Mouse (Mus musculus): ENCODE results near the gene Wdr86. TPM values are rescaled to one million over a fixed set of nuclear protein-coding genes. Genes with fewer than 3 reads are reported as not detected.

Gene Wdr86
- polyA plus RNA-seq, 1 experiment from 2014 or later: 5.6 TPM

GRCm38 (mm10) chr5:24684578-24685365 lies 45.8 kb downstream of the Wdr86 start:
- peak; percentile 47 for DNase-seq
- WGBS: 22% methylated on average over 16 of the region's 16 CpGs

GRCm38 (mm10) chr5:24681436-24681835 lies 49.1 kb downstream of the Wdr86 start:
- 75% methylated on average over 1 of the region's 1 CpGs for WGBS
- Histone ChIP-seq H3K4me1 (ENCODE audit: control insufficient read depth, insufficient read depth, low read length) (peaks cover 7% of the 10 kb centered on the region; the same call in 1 of the 2 replicates), H3K27ac (replicated peaks; ENCODE audit: low read depth, low read length) (no peak overlapping the region), H3K27me3 (ENCODE audit: control insufficient read depth, insufficient read depth, low read length) (no peaks in the 10 kb centered on the region), H3K9ac (replicated peaks; ENCODE audit: low read length) (no peak overlapping the region), H3K36me3 (ENCODE audit: control insufficient read depth, insufficient read depth, low read length) (no peaks in the 10 kb centered on the region), H3K4me2 (ENCODE audit: low read length) (no peak overlapping the region), H3K4me3 (replicated peaks; ENCODE audit: low read depth, low read length) (no peak overlapping the region), H3K9me3 (ENCODE audit: control insufficient read depth, low read length) (no peaks in the 10 kb centered on the region)
- DNase-seq: no peak
- no peak for ATAC-seq (ENCODE audit: low FRiP score, low TSS enrichment)

More at GRCm38 (mm10) chr5:24684578-24685365, 45.8 kb downstream of the Wdr86 start:
- Histone ChIP-seq H3K36me3 (ENCODE audit: control insufficient read depth, insufficient read depth, low read length) (peaks cover 8% of the 10 kb centered on the region), H3K9ac (replicated peaks; ENCODE audit: low read length) (peak overlapping the region; percentile 48), H3K4me3 (replicated peaks; ENCODE audit: low read depth, low read length) (peak overlapping the region; percentile 82), H3K9me3 (ENCODE audit: control insufficient read depth, low read length) (no peaks in the 10 kb centered on the region), H3K4me1 (ENCODE audit: control insufficient read depth, insufficient read depth, low read length) (peaks cover 10% of the 10 kb centered on the region; the same call in 1 of the 2 replicates), H3K27me3 (ENCODE audit: control insufficient read depth, insufficient read depth, low read length) (no peaks in the 10 kb centered on the region), H3K27ac (replicated peaks; ENCODE audit: low read depth, low read length) (peak overlapping the region; percentile 86), H3K4me2 (ENCODE audit: low read length) (peak overlapping the region; percentile 58)
- peak; percentile 49 for ATAC-seq (ENCODE audit: low FRiP score, low TSS enrichment)

GRCm38 (mm10) chr5:24674238-24674637 lies 56.3 kb downstream of the Wdr86 start:
- peak; percentile 88 for DNase-seq
- H3K36me3 ChIP-seq (ENCODE audit: control insufficient read depth, insufficient read depth, low read length): no peaks in the 10 kb centered on the region
- H3K4me2 ChIP-seq (ENCODE audit: low read length): no peak overlapping the region
- H3K4me1 ChIP-seq (ENCODE audit: control insufficient read depth, insufficient read depth, low read length): no peaks in the 10 kb centered on the region
- no peaks in the 10 kb centered on the region for H3K9me3 ChIP-seq (ENCODE audit: control insufficient read depth, low read length)
- 37% methylated on average over 4 of the region's 4 CpGs for WGBS
- H3K27me3 ChIP-seq (ENCODE audit: control insufficient read depth, insufficient read depth, low read length): no peaks in the 10 kb centered on the region
- ATAC-seq (ENCODE audit: low FRiP score, low TSS enrichment): no peak
- no peak overlapping the region for H3K4me3 ChIP-seq (replicated peaks; ENCODE audit: low read depth, low read length)
- H3K27ac ChIP-seq (replicated peaks; ENCODE audit: low read depth, low read length): no peak overlapping the region
- no peak overlapping the region for H3K9ac ChIP-seq (replicated peaks; ENCODE audit: low read length)

Other genes with a start within 250 kb of the Wdr86 start
- 0.05 and 0.12 TPM in 2 replicates for gene Gbx1, start 203.5 kb downstream of the Wdr86 start, polyA plus RNA-seq (2014; fragmentation: Nextera tagmentation; extraction: Ambion mirVana)
- gene Asb10, start 189.7 kb downstream of the Wdr86 start, polyA plus RNA-seq (2014; fragmentation: Nextera tagmentation; extraction: Ambion mirVana): 0.09 and 0.12 TPM in 2 replicates
- gene 4931409K22Rik, start 173.9 kb downstream of the Wdr86 start, polyA plus RNA-seq (2014; fragmentation: Nextera tagmentation; extraction: Ambion mirVana): not detected in 2 replicates
- 79.3 and 88.1 TPM in 2 replicates for gene Abcf2, start 153.3 kb downstream of the Wdr86 start, polyA plus RNA-seq (2014; fragmentation: Nextera tagmentation; extraction: Ambion mirVana)
- 12.4 and 19.4 TPM in 2 replicates for gene Chpf2, start 144.0 kb downstream of the Wdr86 start, polyA plus RNA-seq (2014; fragmentation: Nextera tagmentation; extraction: Ambion mirVana)
- 158 and 199 TPM in 2 replicates for gene Smarcd3, start 106.3 kb downstream of the Wdr86 start, polyA plus RNA-seq (2014; fragmentation: Nextera tagmentation; extraction: Ambion mirVana)
- gene Nub1, start 45.2 kb downstream of the Wdr86 start, polyA plus RNA-seq (2014; fragmentation: Nextera tagmentation; extraction: Ambion mirVana): 42.3 and 54.1 TPM in 2 replicates
- gene Crygn, start 27.3 kb upstream of the Wdr86 start, polyA plus RNA-seq (2014; fragmentation: Nextera tagmentation; extraction: Ambion mirVana): 1.6 TPM in 1 of 2 replicates, not detected in the other
- gene Rheb, start 111.9 kb upstream of the Wdr86 start, polyA plus RNA-seq (2014; fragmentation: Nextera tagmentation; extraction: Ambion mirVana): 235 and 240 TPM in 2 replicates

Measured in midbrain, embryonic 14.5 days (tissue).